Mouse (Mus musculus): ENCODE results near the gene 2010109A12Rik. TPM values are rescaled to one million over a fixed set of nuclear protein-coding genes. Genes with fewer than 3 reads are reported as not detected.
A peak's percentile ranks its signal among the peaks of the same experiment; 100 is the strongest.

2010109A12Rik gene
- not detected for total RNA-seq (2021)
- long read RNA-seq, experiment 1: 0 reads
- long read RNA-seq, experiment 2: 0 reads

DNA sequence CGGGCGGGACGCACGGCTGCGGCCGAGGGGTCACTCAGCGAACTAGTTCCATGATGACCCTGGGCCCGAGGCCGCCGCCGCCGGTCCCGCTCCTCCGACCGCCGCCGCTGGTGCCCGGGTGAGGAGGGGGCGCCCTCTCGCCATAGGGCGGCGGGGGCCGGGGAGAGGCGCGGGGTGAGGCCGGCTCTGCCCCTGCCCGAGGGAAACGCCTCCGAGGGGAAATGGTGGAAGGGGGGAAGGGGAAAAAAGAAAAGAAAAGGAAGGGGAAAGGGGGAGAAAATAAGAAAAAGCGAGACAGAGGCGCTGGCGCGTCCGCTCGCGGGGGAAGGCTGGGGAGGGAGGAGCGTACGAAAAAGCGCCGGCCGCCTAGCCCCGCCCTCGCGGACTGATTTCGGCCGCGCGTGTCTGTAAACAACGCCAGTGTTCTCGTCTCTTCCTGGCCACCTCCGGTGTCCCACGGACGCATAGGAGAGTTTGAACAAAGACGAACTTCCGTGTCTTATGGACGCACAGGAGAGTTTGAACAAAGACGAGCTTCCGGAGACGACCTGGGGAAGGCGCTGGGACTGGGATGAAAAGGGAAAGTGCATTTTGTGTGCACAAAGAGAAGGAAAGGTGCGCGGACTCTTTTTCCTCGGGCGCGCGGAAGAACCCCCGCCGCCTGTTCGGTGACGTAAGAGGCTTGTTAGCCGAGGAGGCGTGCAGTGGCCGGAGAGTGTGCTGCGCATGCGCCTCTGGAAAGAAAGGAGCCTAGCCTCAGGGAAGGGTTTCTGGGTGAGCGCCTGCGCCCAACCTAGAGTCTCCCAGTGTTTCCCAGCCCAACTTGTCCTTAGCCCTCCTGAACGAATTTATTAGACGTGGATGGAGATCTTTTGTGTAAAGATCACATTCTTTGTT lies at the start of gene 2010109A12Rik, which contains the start of gene Ccni:
Gene 2010109A12Rik (plus strand): TSS at position 410 of the 897 bp plus-strand sequence.
Gene Ccni (minus strand): TSS at position 387 of the 897 bp plus-strand sequence.
- intact Hi-C loops (cut with DNase I): loop anchor here (2.0 kb wide), 1 partner anchor 62 kb away; no protein-coding TSS in a partner anchor
- peak; percentile 91 to 95 for DNase-seq

DNA sequence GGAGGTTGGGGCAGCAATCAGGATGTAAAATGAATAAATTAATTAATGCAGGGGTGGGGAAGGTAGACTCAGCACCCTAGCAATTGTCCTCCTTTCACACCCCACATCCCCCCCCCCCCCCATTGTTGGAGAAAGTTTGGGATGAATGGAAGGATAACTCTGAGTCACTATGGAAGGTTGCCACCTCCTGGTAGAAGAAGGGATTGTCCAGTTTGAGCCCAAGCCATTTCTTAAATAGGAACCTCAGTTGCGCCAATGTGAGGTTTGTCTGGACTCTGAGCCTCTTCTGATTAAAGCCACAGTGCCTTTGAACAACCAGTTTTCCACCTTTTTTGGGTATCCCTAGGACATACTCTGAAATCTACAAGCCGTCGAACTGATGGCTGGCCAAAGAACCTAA lies 42.8 kb upstream of the 2010109A12Rik start:
- DNase-seq: no peak
- intact Hi-C loops (cut with DNase I): loop anchor here (2.0 to 10.0 kb wide), 3 partner anchors 79 to 179 kb away; no protein-coding TSS in a partner anchor

DNA sequence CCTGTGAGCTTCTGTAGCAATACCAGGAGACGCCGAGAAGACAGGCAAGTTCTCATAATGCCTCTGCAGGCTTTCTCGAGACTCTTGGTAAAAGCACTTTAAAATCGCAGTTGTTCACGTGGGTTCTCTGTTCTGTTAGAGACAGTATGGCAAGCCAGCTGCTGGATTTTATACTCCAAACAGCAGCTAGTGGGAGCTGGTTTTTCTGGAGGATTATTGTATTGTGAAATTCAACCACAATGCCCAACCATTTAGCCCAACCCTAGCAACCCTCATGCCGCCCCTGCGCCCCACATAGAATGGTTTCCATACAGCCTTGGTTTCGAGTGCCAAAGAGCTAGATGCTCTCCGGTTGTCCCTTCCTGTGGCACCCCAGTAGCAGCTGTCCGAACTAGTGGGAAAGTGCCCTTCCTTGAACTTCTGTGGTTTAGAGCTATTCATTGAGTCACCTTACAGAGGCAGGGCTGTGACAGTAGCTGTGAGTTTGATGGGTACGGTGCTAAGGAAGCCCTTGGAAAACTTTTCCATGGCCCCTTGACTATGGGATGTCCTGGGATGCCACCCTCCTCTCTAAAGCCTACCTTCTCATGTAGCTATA lies 38.3 kb upstream of the 2010109A12Rik start:
- intact Hi-C loops (cut with DNase I): loop anchor here (10.0 kb wide), 2 partner anchors 113 to 183 kb away; no protein-coding TSS in a partner anchor
- no peak for DNase-seq

DNA sequence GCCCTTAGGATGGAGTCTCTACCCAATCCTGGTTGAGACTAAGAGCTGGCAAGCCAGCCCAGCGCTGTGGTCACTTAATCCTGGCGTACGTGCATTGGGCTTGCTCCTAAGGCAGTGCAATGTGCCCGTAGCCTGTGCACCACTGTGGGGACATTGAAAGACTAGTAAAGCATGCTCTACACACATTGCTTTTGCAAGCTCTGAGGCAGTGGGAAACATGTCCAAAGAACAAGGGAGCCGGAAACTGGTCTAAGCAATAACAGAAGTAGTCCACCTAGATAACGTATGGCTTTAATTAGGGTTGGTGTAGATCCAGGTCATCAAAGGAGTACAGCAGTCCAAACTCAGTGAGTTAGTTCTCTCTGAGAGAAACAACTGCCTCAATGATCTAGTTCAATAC lies 37.7 kb upstream of the 2010109A12Rik start:
- intact Hi-C loops (cut with DNase I): loop anchor here (10.0 kb wide), 2 partner anchors 114 to 184 kb away; no protein-coding TSS in a partner anchor
- DNase-seq: no peak

DNA sequence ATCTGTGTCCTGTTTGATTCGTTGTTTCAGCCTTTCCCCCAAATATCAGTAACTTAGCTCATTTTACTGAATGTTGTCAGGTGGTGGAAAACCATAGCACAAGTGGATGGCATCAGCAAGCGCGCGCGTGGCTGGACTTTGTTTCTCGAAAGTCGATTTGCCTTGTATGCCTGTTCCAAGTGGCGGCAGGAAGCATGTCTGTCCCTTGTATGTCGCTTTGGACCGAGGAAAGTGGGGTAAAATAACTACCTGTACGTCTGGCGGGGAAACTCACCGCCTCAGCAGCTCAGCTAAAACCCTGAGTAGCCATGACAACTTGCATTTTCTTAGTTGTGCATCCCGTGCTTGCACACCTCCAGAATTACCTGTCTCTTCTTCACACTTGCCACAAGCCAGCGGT lies 34.9 kb upstream of the 2010109A12Rik start:
- no peak for DNase-seq
- intact Hi-C loops (cut with DNase I): no loop called here

DNA sequence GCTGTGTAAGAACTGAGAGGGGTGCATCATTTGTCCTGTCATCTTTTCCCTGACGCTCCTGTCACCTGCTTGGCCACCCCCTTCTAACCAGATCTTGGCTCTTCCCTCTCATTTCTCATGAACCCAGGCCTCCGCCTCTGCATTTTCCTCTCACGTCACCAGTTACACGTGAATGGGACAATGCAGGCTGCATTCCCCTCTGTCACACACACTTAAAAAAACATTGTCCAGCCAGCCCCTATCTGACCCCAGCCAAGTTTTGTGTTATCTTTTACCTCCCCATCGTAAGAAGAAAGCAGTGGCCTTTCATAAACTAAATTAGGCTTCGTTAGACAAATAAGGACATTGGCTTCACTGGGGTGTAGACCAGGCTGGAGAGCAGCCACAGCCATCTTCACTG lies 33.8 kb upstream of the 2010109A12Rik start:
- intact Hi-C loops (cut with DNase I): no loop called here
- no peak for DNase-seq

DNA sequence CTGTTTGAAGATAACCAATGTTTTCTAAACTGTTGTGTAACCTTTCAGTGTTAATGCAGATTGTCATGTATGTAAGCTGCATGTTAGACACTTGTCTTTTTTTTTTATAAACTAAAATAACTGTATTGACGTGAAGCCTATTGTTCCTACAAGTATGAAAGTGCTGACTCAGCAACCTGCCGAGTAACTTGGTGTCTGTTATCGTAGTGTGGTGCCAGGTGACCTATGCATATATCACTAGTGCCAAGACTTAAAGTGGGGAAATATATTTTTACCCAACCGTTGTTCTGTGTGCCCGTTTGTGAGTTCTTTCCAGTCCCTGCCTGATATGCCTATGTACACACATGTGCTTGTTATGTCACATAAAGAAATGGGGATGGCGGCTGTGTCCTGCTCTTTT lies 31.6 kb upstream of the 2010109A12Rik start:
- intact Hi-C loops (cut with DNase I): no loop called here
- DNase-seq: no peak

DNA sequence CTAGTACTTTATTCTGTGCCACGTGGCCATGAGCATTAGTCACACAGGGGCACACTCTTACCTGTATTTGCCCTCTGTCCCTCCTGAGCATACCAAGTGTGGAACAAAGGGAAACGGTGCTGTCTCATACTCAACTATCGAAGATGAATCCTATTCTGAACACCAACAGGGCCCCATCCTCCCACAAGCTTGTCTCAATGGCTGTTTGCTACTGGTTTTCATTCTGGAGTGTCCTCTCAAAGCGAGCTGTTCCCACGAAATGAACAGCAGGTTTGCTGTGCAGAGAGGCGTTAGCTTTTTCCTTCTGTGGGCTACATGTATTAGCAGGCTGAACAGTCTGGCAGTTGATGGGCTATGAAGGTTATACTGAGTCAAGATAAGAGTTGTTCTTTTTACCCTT lies 27.7 kb upstream of the 2010109A12Rik start:
- intact Hi-C loops (cut with DNase I): no loop called here
- no peak for DNase-seq

DNA sequence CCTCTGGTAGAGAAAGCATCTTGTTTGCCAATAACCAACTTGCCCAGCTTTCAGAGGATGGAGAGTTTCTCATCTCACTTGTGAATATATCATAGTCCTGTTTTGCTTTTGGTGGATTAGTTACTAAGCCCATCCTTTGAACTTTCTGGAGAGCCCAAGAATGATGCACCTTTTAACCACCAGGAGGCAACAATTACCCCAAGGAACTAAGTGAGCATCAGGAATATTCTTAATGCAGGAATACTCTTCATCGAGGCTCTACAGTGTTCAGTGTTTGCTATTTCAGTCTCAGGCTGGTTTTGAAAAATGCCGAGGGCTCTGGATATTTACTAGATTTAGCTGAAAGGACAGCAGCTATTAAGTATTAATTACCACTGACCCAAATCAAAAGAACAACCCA lies 26.1 kb upstream of the 2010109A12Rik start:
- no peak for DNase-seq
- intact Hi-C loops (cut with DNase I): loop anchor here (5.0 kb wide), 2 partner anchors 87 to 142 kb away; partner anchors contain the start of gene Ccng2

DNA sequence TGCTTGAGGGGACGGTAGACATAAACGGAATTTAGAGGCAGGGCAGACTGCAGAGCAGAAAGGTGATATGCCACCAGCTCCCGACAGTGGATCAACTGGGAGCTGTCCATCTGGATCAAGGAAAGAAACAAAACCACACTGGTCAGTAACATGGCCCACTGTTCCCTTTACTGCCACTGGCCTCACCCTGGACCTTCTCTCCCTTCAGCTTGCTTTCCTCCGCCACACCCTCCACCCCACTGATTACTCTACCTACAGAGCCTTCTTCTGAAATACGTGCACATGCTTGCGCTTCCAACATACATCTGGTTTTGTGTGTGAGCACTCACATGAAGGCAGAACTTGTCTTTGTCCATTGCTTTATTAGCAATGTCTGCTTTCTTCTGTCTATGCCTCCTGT lies 23.0 kb upstream of the 2010109A12Rik start:
- intact Hi-C loops (cut with DNase I): loop anchor here (5.0 kb wide), 2 partner anchors 84 to 139 kb away; partner anchors contain the start of gene Ccng2
- no peak for DNase-seq

DNA sequence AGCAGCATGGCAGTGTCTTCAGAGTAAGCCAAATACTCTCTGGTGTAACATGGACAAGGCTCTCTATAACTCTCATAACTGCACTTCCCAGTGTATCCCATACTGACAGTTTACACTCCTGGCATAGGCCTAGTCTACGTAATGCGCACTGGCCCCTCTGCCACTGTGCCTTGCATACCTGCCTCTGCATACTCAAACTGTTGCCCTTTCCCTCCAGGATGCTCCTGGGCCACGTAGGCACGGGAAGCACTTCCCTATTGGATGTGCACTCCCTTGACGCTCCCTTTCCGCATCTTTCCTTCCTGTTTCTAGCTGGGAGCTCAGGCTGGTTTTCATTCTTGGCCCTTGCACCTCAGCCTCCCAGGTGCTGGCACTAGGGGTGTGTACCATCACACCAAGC lies 21.8 kb upstream of the 2010109A12Rik start:
- DNase-seq: no peak
- intact Hi-C loops (cut with DNase I): loop anchor here (5.0 kb wide), 2 partner anchors 83 to 138 kb away; partner anchors contain the start of gene Ccng2

DNA sequence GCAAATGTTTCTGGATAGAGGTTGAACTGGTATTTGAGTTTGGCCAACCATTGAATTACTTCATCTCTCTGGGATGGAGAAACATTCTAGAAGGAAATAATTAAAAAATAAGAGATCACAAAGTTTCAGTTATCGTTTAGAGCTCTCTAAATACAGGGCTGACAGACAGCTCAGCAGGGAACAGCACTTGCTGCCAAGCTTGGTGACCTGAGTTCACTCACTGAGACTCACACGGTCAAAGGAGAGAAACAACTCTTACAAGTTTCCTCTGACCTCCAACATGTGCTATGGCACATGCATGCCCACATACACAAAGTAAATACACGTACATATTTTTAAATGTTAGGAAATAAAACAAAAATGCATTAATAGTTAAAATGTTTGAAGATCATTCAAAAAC lies 16.7 kb upstream of the 2010109A12Rik start:
- no peak for DNase-seq
- intact Hi-C loops (cut with DNase I): no loop called here

DNA sequence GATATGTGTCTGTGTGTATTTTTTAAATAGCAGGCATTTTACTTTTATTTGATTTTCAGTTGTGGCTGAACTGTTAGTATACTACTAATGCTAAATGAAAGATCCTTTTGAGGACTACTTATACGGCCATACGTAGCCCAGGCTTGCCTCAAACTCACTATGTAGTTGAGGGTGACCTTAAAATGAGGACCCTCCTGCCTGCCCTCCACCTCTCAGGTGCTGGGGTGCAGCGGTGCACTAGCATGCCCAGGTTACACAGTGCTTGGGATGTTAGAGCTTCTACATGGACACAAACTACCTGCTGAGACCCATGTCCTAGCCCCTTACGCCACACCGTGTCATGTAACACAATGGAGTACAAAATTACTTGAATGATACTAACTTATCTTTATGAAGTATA lies 15.9 kb upstream of the 2010109A12Rik start:
- no peak for DNase-seq
- intact Hi-C loops (cut with DNase I): no loop called here

DNA sequence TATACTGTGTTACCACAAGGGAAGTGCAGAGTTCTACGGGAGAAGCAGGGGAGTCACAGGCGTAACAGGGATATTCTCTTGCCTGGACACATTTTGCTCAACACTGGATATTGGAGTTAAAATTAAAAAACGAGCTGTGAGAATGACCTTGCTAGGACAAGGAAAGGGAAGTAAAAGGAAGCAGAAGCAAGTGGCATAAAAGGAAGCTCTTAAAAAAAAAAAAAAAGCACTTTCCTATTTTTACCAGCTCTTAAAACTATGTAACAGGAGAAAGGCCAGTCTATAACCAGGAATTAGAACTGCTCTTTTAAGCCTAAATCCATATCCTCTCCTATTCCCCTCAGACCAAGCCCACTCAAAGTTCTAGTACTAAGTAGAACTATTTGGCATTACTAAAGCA lies 8.1 kb upstream of the 2010109A12Rik start:
- intact Hi-C loops (cut with DNase I): no loop called here
- no peak for DNase-seq

DNA sequence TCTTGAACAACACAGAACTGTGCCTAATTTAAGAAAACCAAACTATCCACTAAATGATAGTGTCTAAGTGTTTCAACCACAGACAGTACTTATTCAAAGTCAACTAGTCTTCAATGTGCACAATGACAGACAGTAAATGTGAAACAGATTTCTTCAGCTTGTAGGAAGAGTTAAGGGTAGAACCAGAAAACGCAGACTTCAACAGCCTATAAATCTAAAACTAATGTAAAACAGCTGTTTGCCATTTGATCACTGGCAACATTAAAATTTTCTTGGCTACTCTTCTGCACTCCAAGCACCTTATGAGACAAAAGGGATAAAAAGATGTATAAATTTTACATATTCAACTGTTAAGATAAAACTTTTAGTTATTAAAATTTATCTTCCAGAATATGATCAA lies 5.1 kb upstream of the 2010109A12Rik start:
- DNase-seq: no peak
- intact Hi-C loops (cut with DNase I): no loop called here

DNA sequence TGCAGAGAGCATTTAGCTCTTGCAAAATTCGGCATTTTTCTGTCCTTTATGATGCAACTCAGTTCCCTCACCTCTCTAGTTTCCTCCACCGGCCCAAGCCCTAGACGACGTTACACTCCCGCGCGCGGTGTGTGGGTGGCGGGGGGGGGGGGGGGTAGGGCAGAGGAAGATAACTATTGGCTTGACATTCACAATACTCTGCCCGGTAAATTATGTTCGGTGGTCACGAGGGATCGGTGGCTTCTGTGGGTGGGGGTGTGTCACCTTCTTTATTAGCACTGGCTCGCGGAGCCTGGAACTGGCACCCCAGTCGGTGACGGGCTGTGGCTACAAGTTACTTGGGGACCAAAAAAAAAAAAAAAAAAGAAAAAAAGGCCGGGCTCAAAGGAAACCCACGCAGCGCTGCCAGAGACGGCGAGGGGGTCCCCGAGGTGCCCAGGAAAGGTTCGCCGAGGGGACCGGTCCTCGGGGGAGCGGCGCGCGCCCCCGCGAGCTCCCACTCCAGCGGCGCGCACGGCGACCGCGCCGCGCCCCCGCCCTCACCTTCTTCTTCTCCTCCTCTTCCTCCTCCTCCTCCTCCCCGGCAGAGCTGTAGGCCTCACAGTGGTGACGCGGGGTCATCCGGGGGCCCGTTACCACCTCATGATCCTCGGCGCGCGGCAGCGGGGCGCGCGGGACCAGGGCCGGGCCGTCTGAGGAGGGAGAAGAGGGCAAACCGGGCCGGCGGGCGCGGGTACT lies 778 bp upstream of the 2010109A12Rik start:
- peak; percentile 22 to 50 for DNase-seq
- intact Hi-C loops (cut with DNase I): loop anchor here (2.0 kb wide), 1 partner anchor 63 kb away; no protein-coding TSS in a partner anchor

DNA sequence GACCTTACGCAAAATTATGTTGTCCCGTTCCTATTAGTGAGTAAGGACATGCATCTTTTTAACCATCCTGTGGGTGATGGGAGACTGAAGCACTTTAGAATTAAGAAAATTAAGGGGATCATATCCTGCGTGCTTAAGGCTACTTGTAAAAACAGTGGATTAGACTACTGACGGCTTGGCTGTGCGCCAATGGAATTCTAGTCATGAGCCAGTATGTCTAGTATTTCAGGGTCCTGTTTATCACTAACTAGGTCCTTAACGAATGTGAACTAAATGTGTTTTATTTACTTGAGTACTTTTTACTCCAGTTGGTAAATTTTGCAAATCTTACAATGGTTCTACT lies 659 bp downstream of the 2010109A12Rik start:
- intact Hi-C loops (cut with DNase I): loop anchor here (2.0 kb wide), 1 partner anchor 62 kb away; no protein-coding TSS in a partner anchor
- DNase-seq: peak in 1 of 2 experiments; percentile 12

DNA sequence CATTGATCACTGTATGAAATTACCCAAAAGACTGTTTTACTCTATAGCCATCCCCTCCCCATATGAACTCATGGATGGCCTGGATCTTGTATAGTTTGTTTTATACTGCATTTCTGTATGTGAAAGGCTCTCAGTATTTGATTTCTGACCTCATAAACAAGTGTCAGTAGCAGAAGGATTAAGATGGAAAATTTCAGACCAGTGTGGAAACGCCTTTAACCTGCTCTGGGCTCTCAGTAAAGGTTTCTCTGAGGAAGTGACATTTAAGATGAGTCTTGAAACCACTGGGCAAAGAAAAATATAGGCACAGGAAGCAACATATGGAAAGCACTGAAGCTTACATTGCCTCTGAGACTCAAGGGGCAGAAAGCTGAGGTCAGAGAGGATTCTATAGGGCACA lies 1.2 kb downstream of the 2010109A12Rik start:
- no peak for DNase-seq
- intact Hi-C loops (cut with DNase I): loop anchor here (2.0 kb wide), 1 partner anchor 61 kb away; no protein-coding TSS in a partner anchor

DNA sequence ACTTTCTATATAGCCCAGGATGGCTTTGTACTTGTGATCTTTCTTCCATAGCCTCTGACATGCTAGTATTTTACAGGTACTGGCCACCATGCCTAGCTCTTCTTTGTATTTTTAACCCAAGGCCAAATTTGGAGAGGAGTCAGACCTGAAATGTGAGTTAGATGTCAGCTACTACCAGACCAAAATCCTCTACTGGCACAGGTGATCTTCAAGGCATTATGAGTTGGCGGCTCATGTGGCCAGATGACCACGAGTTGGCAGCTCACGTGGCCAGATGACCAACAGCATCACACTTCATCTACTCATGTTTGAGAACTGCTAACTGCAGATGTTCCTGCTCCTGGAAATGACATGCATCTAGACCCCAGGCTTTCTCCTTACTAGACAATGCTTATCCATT lies 12.1 kb downstream of the 2010109A12Rik start:
- DNase-seq: no peak
- intact Hi-C loops (cut with DNase I): no loop called here

DNA sequence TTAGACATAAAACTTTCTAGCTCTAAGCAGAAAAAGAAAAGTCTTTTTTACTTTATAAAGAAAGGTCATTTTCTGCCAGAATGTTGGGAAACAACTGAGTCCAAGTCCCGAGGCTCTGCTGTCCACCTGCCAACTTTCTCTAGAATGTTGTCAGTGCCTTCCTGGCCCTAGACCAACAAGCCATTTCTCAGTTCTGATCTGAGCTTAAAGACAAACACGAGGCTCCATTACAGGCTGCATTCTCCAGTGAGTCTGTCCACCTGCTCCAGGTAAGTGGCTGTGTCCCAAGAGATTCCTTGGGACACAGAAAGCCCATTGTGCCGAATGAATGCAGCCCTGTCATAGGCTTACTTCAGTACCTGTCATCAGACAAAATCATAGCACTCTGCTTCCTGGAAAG lies 15.3 kb downstream of the 2010109A12Rik start:
- intact Hi-C loops (cut with DNase I): no loop called here
- DNase-seq: peak in 1 of 2 experiments; percentile 45

Measured in gastrocnemius, postnatal 36 days (tissue).